Mouse (Mus musculus) limb, embryonic 13.5 days (tissue): ENCODE results near the gene Dync1h1. TPM values are rescaled to one million over a fixed set of nuclear protein-coding genes. Genes with fewer than 3 reads are reported as not detected.
A peak's percentile ranks its signal among the peaks of the same experiment; 100 is the strongest.
"Not testable (repeated sequence)": the region's sequence is repeated elsewhere in the genome, so short reads cannot be mapped to it uniquely, and the experiment has no call there.

Experiments
- ATAC-seq: fragments of 200-750 bp; cut with Nextera tagmentation; 2 replicates; pipeline ENCODE4 v1.8.0; 2017; ENCODE audit warnings: low read depth, moderate number of reproducible peaks, moderate TSS enrichment; ENCODE audit not compliant: low FRiP score
- H3K27ac ChIP-seq: fragments of 300-500 bp; sonication (generic); 2 replicates; pipeline ENCODE4 v1.5.1; 2015; ENCODE audit warnings: inconsistent platforms, mild to moderate bottlenecking, moderate library complexity
- H3K27me3 ChIP-seq: fragments of 300-500 bp; sonication (generic); 2 replicates; pipeline ENCODE4 v1.6.1; 2015; ENCODE audit warnings: mild to moderate bottlenecking, inconsistent platforms
- H3K36me3 ChIP-seq: fragments of 300-500 bp; sonication (generic); 2 replicates; pipeline ENCODE4 v1.6.1; 2015; ENCODE audit warnings: inconsistent platforms, mild to moderate bottlenecking, moderate library complexity
- H3K4me1 ChIP-seq: fragments of 300-500 bp; sonication (generic); 2 replicates; pipeline ENCODE4 v1.6.1; 2015; ENCODE audit warnings: inconsistent platforms
- H3K4me2 ChIP-seq: fragments of 300-500 bp; sonication (generic); replicated peaks from 2 replicates; pipeline ENCODE4 v1.6.1; 2015; ENCODE audit warnings: inconsistent platforms, mild to moderate bottlenecking, moderate library complexity
- H3K4me3 ChIP-seq: fragments of 300-500 bp; sonication (generic); 2 replicates; pipeline ENCODE4 v1.5.1; 2015; ENCODE audit warnings: moderate library complexity, mild to moderate bottlenecking, inconsistent platforms
- H3K9ac ChIP-seq: fragments of 300-500 bp; sonication (generic); 2 replicates; pipeline ENCODE4 v1.6.1; 2015; ENCODE audit warnings: mild to moderate bottlenecking, inconsistent platforms
- H3K9me3 ChIP-seq: fragments of 300-500 bp; sonication (generic); 2 replicates; pipeline ENCODE4 v1.6.1; 2016; ENCODE audit warnings: inconsistent platforms
- WGBS: fragments of 180-500 bp; shearing (Covaris S2); methylation state at CpG from one replicate; pipeline ENCODE4 v1.1.7; 2015; 5-methylcytosine and 5-hydroxymethylcytosine counted together
- polyA plus RNA-seq: library from polyadenylated mRNA; unstranded; fragments of >200 nt; fragmentation: Nextera tagmentation; extraction: Ambion mirVana; gene quantifications from 2 replicates; pipeline ENCODE4 v1.2.1, GENCODE M21; 2015

Dync1h1 gene
- polyA plus RNA-seq, 1 experiment from 2014 or later: 53.5 TPM

- Histone ChIP-seq H3K27me3 (no peaks in the 10 kb centered on the region), H3K4me3 (no peak overlapping the region), H3K9me3 (no peaks in the 10 kb centered on the region), H3K4me2 (peak overlapping the region; percentile 30; the same call in 1 of the 2 replicates), H3K36me3 (peaks cover 7% of the 10 kb centered on the region), H3K27ac (no peak overlapping the region), H3K4me1 (peaks cover 26% of the 10 kb centered on the region), H3K9ac (peak overlapping the region; percentile 51; the same call in 1 of the 2 replicates)
- no peak for ATAC-seq
- 54% methylated on average over 2 of the region's 2 CpGs for WGBS
These were observed 97.9 kb downstream of the Dync1h1 start for GRCm38 (mm10) chr12:110699171-110699547.

GRCm38 (mm10) chr12:110700730-110701129 is 99.5 kb downstream of the Dync1h1 start:
- no peak overlapping the region for H3K27ac ChIP-seq
- peak overlapping the region; percentile 25; the same call in 1 of the 2 replicates for H3K9ac ChIP-seq
- H3K4me2 ChIP-seq: no peak overlapping the region
- H3K4me3 ChIP-seq: no peak overlapping the region
- no peaks in the 10 kb centered on the region; the same call in 1 of the 2 replicates for H3K27me3 ChIP-seq
- ATAC-seq: no peak
- no peaks in the 10 kb centered on the region for H3K9me3 ChIP-seq
- WGBS: 63% methylated on average over 2 of the region's 2 CpGs
- H3K4me1 ChIP-seq: peaks cover 18% of the 10 kb centered on the region
- no peaks in the 10 kb centered on the region for H3K36me3 ChIP-seq

GRCm38 (mm10) chr12:110701363-110701762 is 100.1 kb downstream of the Dync1h1 start:
- ATAC-seq: not testable (repeated sequence)

GRCm38 (mm10) chr12:110702556-110702955 is 101.3 kb downstream of the Dync1h1 start, which contains the start of gene Hsp90aa1:
TSS of gene Hsp90aa1 (minus strand) at chr12:110702728.
- peak within 1 kb of the TSS; percentile 37; the same call in 1 of the 2 replicates for H3K4me2 ChIP-seq
- WGBS: 54% methylated on average over 4 of the region's 4 CpGs
- ATAC-seq: no peak
- no peaks in the 10 kb centered on the region; the same call in 1 of the 2 replicates for H3K27me3 ChIP-seq
- no peak within 1 kb of the TSS for H3K9ac ChIP-seq
- no peaks in the 10 kb centered on the region for H3K36me3 ChIP-seq
- H3K4me1 ChIP-seq: peaks cover 21% of the 10 kb centered on the region
- H3K27ac ChIP-seq: no peak within 1 kb of the TSS
- no peaks in the 10 kb centered on the region for H3K9me3 ChIP-seq
- no peak within 1 kb of the TSS for H3K4me3 ChIP-seq

More at GRCm38 (mm10) chr12:110701363-110701762, 100.1 kb downstream of the Dync1h1 start:
- H3K4me3 ChIP-seq, H3K36me3 ChIP-seq, H3K4me2 ChIP-seq, H3K9me3 ChIP-seq, H3K9ac ChIP-seq, H3K27me3 ChIP-seq, H3K27ac ChIP-seq: not testable (repeated sequence)
- H3K4me1 ChIP-seq: peaks cover 22% of the 10 kb centered on the region
- 40% methylated on average over 1 of the region's 3 CpGs for WGBS

- Histone ChIP-seq H3K36me3 (no peaks in the 10 kb centered on the region), H3K4me1 (peaks cover 21% of the 10 kb centered on the region), H3K9me3 (no peaks in the 10 kb centered on the region), H3K27ac (no peak overlapping the region), H3K27me3 (no peaks in the 10 kb centered on the region; the same call in 1 of the 2 replicates), H3K4me2 (peak overlapping the region; percentile 37; the same call in 1 of the 2 replicates), H3K4me3 (no peak overlapping the region), H3K9ac (no peak overlapping the region)
- 30% methylated on average over 8 of the region's 8 CpGs for WGBS
- ATAC-seq: peak; percentile 68
These were observed 101.8 kb downstream of the Dync1h1 start for GRCm38 (mm10) chr12:110703008-110703471.

GRCm38 (mm10) chr12:110703682-110704081 is 102.4 kb downstream of the Dync1h1 start:
- 70% methylated on average over 7 of the region's 7 CpGs for WGBS
- Histone ChIP-seq H3K27me3 (no peaks in the 10 kb centered on the region; the same call in 1 of the 2 replicates), H3K4me2 (no peak overlapping the region), H3K4me3 (no peak overlapping the region), H3K27ac (no peak overlapping the region), H3K9ac (no peak overlapping the region), H3K4me1 (peaks cover 21% of the 10 kb centered on the region), H3K36me3 (no peaks in the 10 kb centered on the region), H3K9me3 (no peaks in the 10 kb centered on the region)
- ATAC-seq: no peak

GRCm38 (mm10) chr12:110705419-110705818 is 104.2 kb downstream of the Dync1h1 start:
- not testable (repeated sequence) for H3K27ac ChIP-seq, H3K4me2 ChIP-seq, H3K36me3 ChIP-seq, H3K9ac ChIP-seq, H3K4me3 ChIP-seq, H3K27me3 ChIP-seq, H3K9me3 ChIP-seq, ATAC-seq
- WGBS: 88% methylated on average over 4 of the region's 4 CpGs
- peaks cover 15% of the 10 kb centered on the region for H3K4me1 ChIP-seq

- peak overlapping the region; percentile 48 for H3K9ac ChIP-seq
- H3K4me3 ChIP-seq: peak overlapping the region; percentile 39
- 0 out of 2 replicates have a peak, but pooled peaks cover 3% of the 10 kb centered on the region for H3K9me3 ChIP-seq
- ATAC-seq: peak; percentile 52; the same call in 1 of the 2 replicates
- peaks cover 15% of the 10 kb centered on the region for H3K4me1 ChIP-seq
- no peak overlapping the region for H3K27ac ChIP-seq
- no peaks in the 10 kb centered on the region; the same call in 1 of the 2 replicates for H3K27me3 ChIP-seq
- WGBS: 1% methylated on average over 27 of the region's 27 CpGs
- H3K36me3 ChIP-seq: no peaks in the 10 kb centered on the region
- peak overlapping the region; percentile 68 for H3K4me2 ChIP-seq
These were observed 105.3 kb downstream of the Dync1h1 start for GRCm38 (mm10) chr12:110706337-110707231.

GRCm38 (mm10) chr12:110707451-110707850 is 106.2 kb downstream of the Dync1h1 start:
- WGBS: 80% methylated on average over 7 of the region's 7 CpGs
- Histone ChIP-seq H3K4me1 (peaks cover 15% of the 10 kb centered on the region), H3K9ac (no peak overlapping the region), H3K4me2 (no peak overlapping the region; the same call in 1 of the 2 replicates), H3K9me3 (0 out of 2 replicates have a peak, but pooled peaks cover 3% of the 10 kb centered on the region), H3K27ac (no peak overlapping the region), H3K36me3 (no peaks in the 10 kb centered on the region), H3K4me3 (no peak overlapping the region), H3K27me3 (no peaks in the 10 kb centered on the region; the same call in 1 of the 2 replicates)
- ATAC-seq: no peak

GRCm38 (mm10) chr12:110711270-110711669 is 110.0 kb downstream of the Dync1h1 start:
- H3K4me1 ChIP-seq: peaks cover 4% of the 10 kb centered on the region
- 71% methylated on average over 5 of the region's 5 CpGs for WGBS
- no peak overlapping the region for H3K4me2 ChIP-seq
- no peak for ATAC-seq
- H3K27me3 ChIP-seq: no peaks in the 10 kb centered on the region
- H3K27ac ChIP-seq: no peak overlapping the region
- H3K9me3 ChIP-seq: peaks cover 3% of the 10 kb centered on the region; the same call in 1 of the 2 replicates
- no peaks in the 10 kb centered on the region for H3K36me3 ChIP-seq
- H3K4me3 ChIP-seq: no peak overlapping the region
- H3K9ac ChIP-seq: no peak overlapping the region

- Histone ChIP-seq H3K27ac (no peak overlapping the region), H3K36me3 (no peaks in the 10 kb centered on the region), H3K4me1 (no peaks in the 10 kb centered on the region), H3K4me2 (no peak overlapping the region), H3K9ac (no peak overlapping the region), H3K4me3 (no peak overlapping the region), H3K27me3 (peaks cover 8% of the 10 kb centered on the region), H3K9me3 (peaks cover 3% of the 10 kb centered on the region; the same call in 1 of the 2 replicates)
- WGBS: 90% methylated on average over 6 of the region's 6 CpGs
- no peak for ATAC-seq
These were observed 112.5 kb downstream of the Dync1h1 start for GRCm38 (mm10) chr12:110713784-110714183.

- Histone ChIP-seq H3K27ac (no peak overlapping the region), H3K9me3 (peaks cover 3% of the 10 kb centered on the region; the same call in 1 of the 2 replicates), H3K27me3 (peaks cover 13% of the 10 kb centered on the region), H3K4me2 (no peak overlapping the region), H3K4me1 (no peaks in the 10 kb centered on the region), H3K9ac (no peak overlapping the region), H3K36me3 (no peaks in the 10 kb centered on the region), H3K4me3 (no peak overlapping the region)
- ATAC-seq: no peak
- 90% methylated on average over 6 of the region's 6 CpGs for WGBS
These were observed 113.0 kb downstream of the Dync1h1 start for GRCm38 (mm10) chr12:110714215-110714614.
